Mouse (Mus musculus): ENCODE measurements around the gene Spint4.

Gene Spint4

GRCm38 (mm10) chr2:164733259-164733658 is 35.0 kb downstream of the Spint4 start:
- no peak for DNase-seq (ENCODE audit: low spot score)

GRCm38 (mm10) chr2:164734839-164735238 is 36.5 kb downstream of the Spint4 start:
- DNase-seq (ENCODE audit: low spot score) = no peak

- no peak for DNase-seq (ENCODE audit: low spot score)
These were observed 37.1 kb downstream of the Spint4 start for GRCm38 (mm10) chr2:164735446-164735845.

GRCm38 (mm10) chr2:164737377-164738090 is 39.2 kb downstream of the Spint4 start:
- no peak for DNase-seq (ENCODE audit: low spot score)

- DNase-seq (ENCODE audit: low spot score) = no peak
These were observed 41.6 kb downstream of the Spint4 start for GRCm38 (mm10) chr2:164739876-164740275.

- no peak for DNase-seq (ENCODE audit: low spot score)
These were observed 46.7 kb downstream of the Spint4 start for GRCm38 (mm10) chr2:164744987-164745386.

- peak; percentile 71 for DNase-seq (ENCODE audit: low spot score)
These were observed 47.7 kb downstream of the Spint4 start, which contains the start of the genes Wfdc3 and Dnttip1 for GRCm38 (mm10) chr2:164745843-164746479. Gene Wfdc3, minus strand, starts transcription at chr2:164745931. Gene Dnttip1, plus strand, starts transcription at chr2:164745983.

GRCm38 (mm10) chr2:164746693-164747092 is 48.4 kb downstream of the Spint4 start:
- no peak for DNase-seq (ENCODE audit: low spot score)

- DNase-seq (ENCODE audit: low spot score) = no peak
These were observed 49.9 kb downstream of the Spint4 start for GRCm38 (mm10) chr2:164748191-164748590.

- no peak for DNase-seq (ENCODE audit: low spot score)
These were observed 50.7 kb downstream of the Spint4 start for GRCm38 (mm10) chr2:164748991-164749390.

All from layer of hippocampus, adult 9-10 months (tissue).